Mouse (Mus musculus) liver, adult (tissue): ENCODE measurements at regions not wholly inside any gene's neighbourhood (a gene's known extent, or its start where the extent isn't known, plus 50 kb on each side); places are given as distances from the start of the nearest gene placed in this dataset.

Experiments
- GATA4 ChIP-seq: IDR thresholded peaks from 2 replicates; pipeline ENCODE4 v1.6.1; 2014; ENCODE audit warnings: mild to moderate bottlenecking, low read length; ENCODE audit not compliant: insufficient replicate concordance

DNA sequence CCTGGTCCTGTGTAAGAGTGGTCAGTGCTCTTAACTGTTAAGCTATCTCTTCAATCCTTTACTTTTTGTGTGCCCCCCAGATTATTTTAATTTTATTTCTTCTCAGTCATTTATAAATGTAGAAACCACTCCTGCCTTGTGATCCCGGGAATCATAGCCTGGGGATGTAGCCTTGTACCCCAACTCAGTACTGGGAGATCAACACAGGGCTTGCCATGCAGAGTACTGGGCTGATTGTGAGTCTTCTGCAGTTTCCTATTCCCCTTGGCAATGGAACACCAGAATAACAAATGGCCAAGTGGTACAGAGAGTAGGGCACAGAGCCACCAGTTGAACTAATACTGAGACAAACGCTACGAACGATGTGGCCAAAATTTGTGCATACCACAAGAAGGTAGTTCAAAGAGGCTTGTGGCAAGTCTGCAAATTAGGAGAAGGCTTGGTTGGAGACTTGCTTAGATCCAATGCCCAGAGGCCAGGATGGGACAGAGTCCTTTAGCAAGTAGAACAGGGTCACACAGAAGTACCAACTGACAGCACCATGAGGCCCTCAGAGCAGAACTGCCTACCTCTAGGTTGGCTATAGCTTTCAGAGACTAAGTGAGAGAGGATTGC, 151.9 kb downstream of the Qrsl1 start:
- TF ChIP-seq GATA4: no peak

DNA sequence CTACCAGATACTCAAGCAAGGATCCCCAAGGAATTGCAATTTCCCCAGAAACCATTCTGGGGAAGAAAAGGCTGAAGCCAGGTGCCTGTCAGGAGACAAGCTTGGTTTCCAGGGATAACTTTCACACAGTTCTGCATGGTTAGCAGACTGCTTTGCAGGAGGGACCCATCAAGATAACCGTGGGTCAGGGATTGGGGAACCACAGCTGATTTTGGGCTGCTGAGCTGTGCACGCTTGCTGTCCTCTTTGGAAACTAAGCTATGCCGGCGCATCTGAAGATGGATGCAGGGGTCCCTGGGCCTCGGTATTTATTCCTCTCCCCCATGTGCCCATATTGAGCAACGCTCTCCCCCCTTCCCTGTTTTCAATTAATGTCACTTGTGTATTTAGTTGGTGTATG, 151.1 kb downstream of the Qrsl1 start:
- TF ChIP-seq GATA4: no peak

DNA sequence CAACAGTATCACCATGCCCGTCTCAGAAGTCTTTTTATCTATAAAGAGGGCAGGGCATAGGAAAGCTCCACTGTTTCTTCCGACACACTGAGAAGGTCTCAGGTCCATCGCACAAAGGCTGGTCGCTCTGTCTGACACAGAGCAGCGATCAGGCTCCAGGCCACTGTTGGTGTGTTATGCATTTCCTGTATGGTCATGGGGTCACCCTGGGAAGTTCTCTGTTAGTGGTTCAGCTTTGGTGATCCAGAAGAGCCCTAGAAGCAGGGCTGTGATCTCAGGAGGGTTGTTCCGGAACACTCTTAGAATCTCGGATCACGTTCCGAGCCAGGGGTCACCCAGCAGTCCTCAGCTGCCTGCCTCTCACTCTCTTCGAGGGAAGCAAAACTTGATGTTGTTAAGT, 150.7 kb downstream of the Qrsl1 start:
- TF ChIP-seq GATA4: no peak

DNA sequence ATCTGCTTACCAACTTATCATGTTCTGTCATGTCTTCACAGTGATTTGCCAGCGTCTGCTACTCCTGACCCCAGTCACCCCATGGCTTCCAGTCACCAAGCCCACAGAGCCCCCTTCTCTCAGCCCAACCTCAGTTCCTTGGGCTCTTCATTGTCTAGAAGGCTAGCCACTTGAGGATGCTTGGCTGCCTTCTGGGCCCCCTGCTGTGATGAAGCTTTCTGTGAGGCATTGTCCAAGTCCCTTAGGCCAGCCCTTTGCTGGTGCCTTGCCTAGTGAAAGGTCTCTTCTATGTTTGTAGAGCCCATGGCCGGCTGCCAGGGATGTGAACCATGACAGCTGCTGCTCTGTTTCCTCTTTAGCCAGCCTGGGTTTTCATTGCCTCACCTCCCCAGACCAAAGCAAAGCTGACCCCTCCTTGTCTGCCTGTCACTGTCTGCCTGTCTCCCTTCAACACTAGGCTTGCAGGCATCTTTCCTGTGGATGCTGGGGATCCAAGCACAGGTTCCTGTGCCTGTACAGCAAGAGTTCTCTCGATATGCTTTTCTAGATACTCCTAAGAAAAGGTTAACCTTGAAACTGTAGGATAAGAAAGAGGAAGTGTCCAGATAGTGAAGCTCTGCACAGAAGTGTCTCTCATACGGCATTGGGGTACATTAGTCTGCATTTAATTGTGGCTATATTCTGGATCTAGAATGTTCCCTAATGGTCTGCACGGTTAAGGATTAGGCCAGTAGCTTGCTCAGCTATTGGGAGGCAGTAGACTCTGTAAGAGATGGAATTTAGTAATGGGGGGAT, 149.5 kb downstream of the Qrsl1 start:
- TF ChIP-seq GATA4: no peak

DNA sequence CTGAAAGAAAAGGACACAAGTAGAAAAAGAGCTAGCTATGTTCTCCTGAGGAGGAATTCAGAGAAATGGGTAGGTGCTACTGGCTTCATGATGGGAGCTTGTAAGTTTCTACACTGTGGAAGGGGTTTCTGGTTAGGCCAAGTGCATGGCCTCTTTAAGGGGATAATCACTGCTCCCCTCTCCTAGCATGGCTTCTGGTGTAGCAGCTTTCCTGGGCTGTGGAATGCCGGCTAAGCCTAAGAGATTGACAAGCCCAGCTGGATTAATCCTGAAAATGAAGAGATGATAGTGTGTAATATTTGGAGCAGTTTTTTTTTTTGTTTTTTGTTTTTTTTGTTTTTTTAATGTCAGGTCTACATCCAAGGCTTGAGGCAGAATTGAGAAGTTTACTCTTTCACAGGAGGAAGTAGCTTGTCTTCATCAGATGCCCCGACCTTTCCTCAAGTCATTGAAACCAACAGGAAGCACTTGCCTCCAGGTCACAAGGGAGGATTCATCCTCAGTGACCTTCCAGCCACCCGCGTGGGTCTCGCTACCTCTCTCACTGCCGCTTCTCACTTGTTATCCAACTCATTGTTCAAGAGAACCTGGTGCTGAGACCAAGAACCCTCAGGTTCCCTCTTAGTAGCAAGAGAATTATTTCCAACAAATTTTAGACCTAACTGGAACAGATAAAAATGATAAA, 144.5 kb downstream of the Qrsl1 start:
- no peak for TF ChIP-seq GATA4

DNA sequence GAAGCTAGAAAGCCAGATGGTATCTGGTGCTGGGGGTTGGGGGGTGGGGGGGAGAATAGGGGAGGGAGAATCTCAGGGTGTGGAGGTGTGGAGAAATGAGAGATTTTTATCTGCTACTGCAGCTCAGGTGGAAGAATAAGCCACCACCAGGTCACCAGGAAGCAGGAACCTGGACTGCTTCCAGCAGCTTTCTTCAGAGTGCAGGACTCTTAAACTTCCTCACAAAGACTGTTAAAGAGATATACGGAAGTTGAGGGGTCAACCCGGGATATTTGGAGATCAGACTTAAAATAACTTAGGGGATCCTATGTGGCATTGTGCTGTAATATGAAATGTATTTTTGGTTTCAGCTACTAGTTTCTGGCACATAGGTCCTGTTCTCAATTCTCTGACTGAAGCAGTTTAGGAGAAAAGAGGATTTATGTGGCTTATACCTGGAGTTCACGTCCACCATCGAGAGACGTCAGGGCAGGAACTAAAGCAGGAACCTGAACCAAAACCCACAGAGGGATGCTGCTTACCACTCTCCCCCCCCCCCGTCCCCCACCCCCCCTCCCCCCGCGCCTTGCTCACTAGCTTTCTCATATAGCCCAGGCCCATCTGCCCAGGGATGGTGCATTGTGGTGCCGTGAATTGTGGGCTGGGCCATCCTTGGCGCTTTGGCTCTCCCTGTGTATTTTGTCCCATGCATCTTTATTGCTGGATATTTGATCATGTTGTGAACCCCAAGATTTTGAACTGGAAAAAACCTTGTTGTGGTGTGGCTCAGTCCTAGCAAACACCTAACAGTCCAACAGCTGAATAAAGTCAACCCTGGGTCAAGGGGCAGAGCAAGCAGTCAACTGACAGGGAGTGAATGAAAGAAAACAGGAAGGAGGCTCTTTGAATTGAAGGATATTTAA, 143.2 kb downstream of the Qrsl1 start:
- no peak for TF ChIP-seq GATA4

DNA sequence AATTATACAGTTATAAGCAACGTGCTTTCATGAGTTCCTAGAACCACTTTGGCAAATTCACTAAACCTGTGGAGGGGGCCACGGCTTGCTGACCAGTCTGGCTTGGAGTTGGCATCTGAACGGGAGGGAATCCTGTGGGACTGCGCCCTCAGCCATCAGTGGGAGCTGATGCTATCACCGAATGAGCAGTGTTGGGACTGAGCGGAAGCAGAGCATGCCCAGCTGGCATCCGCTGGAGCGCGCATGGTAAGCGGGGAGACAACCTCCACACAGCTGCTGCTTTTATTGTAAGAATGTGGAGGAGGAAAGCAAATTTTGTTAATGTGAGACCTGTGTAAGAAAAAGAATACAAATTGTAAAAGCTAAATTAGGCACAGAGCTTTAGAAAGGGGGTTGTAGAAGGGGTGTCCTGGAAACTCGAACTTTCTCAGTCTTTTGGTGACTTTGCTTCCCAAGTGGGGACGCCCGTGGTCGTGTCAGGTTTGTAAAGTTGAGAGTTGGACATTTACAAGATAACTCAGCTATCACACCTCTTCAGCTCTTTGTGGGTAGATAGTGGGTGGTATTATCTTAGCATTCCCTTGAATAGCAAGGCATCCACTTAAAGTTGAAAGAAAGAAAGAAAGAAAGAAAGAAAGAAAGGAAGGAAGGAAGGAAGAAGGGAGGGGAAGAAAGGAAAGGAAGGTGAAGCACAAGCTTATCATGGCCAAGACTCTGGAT, 142.2 kb downstream of the Qrsl1 start:
- TF ChIP-seq GATA4: no peak

DNA sequence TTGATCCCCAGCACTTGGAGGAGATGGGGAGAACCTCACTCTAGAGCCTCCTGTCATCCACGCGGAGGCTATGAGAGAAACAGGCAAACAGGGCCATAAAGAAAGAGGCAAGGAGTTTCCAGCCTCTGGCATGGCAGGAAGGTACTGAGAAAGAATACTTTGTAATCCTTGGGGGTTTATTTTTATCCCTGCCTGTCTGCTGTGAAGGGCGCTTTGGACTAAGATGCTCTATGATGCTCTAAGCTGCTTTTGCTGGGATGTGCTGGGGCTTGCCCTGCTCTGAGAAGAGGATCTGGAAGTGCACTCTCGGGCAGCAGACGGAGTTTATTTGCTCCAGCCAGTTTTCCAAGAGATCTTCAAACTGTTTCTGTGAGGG, 141.7 kb downstream of the Qrsl1 start:
- no peak for TF ChIP-seq GATA4

DNA sequence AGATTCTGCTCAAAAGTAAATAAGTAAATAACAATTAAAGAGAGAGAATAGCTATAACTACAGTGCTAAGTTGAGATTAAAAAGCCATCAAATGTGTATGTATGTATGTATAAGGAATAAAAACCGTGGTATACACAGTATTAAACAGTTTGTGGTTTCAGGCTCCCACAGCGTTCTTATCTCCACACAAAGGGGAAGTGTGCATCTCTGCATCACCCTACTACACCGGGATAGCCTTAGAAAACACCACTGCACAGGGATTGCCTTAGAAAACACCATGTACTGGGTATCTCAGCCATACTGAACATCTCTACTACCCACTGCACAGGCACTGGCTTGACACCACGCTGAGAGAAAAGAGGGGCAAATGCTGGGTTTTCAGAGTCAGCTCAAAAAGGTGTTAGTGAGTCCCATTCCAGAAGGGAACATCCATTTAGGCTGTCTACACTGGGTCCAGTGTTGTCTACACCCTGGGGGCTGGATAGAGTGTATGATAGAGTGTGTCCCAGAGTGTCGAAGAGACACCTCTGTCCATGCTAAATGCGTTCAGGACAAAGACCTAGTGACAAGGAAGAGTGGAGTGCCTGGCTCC, 139.5 kb downstream of the Qrsl1 start:
- no peak for TF ChIP-seq GATA4

DNA sequence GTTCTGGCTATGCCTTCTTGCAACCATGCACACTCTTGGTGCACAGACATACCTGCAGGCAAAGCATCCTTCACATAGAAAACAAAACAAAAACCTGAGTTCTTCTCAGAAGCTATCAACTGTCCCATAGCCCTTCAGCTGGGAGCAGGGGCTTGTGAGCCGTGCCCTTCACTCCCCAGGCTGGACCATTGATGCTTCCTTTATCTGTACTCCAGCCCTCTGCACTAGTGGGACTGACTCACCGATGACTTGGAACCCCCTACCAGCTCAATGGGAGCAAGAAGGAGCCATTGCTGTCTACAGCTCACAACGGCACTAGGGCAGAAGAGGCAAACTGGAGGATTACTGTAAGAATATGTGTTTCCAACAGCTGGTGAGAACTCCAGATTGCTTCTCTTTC, 137.0 kb downstream of the Qrsl1 start:
- TF ChIP-seq GATA4: no peak

DNA sequence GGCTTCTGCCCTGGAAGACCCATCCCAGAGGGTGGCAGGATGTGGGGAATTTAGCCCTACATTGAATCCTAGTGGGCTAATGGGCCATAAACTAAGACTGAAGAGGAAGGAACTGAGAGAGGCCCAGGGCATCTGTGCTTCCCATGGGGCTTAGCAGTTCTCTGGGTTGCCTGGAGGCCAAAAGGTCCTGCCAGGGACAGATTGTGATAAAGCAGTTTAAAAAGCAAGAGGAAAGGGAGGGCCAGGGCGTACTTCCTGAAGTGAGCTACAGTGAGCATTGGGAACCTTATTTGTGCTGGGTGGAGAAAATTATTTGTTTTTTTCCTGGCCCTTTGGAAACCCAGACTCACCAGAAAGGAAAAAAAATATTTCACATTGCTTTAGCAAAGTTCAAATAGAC, 136.3 kb downstream of the Qrsl1 start:
- peak; percentile 18; the same call in 1 of the 2 replicates for TF ChIP-seq GATA4

DNA sequence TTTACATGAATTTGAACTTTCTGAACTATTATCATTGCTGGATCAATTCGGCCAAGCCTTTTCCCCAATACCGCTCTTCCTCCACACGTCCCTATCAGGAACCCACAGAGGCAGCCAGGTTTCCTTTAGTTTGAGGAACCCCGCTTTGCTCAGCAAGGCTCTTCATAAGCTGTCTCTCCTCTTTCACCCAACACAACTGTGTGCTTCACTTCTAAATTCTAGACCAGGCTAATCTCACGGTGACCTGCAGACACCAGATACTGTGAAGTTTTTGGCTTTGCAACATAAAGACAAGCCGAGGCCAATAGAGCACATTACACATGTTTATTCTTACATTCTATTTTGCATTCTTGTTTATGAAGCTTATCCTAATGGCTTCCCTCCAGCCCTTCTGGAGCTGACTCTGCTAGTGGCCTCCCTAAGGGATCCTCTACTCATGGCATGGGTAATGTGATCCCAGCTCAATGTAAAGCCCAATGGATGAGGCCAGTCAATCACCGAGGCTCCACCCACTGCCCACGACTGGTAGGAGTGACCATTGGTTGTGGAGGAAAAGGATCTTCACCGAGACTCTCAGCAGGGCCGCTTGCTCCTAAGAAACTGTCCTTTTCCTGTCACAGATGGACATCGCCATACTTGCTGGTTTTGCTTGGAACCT, 135.6 kb downstream of the Qrsl1 start:
- TF ChIP-seq GATA4: no peak

DNA sequence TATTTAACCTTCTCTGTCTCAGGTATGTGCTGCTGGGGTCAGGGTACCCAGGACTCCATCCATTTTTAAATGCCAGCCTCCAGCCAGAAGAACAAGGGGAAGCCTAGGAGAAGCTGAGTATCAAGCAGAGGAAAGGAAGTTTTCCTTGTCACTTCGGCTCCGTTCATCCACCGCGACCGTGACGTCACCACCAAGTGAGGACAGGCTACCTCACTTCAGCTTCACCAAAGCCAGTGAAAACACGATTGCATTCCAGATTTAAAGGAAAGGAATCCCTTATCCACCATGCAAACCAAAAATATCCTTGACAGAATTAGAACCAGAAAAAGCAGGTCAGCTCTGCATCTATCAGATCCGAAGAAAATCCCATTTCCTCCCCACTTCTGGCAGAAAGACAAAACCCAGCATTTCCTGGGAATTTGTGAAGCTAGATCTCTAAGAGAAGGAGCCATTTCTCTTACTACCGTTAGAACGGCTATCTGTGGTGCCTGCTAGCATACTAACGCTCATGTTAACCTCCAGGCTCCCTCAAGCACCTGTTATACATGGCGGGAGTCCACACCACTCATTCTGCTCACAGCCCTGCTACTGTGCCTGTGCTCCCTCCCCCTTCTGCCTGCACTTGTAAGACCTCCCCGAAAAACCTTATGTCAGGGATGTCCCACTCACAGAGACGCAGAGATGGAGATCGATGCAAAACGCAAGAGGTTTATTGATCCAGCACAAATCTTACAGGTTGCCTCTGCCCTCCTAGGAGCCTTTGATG, 133.4 kb downstream of the Qrsl1 start:
- TF ChIP-seq GATA4: no peak
